Mouse (Mus musculus) C2C12 (cell line): ENCODE measurements at regions not wholly inside any gene's neighbourhood (a gene's known extent, or its start where the extent isn't known, plus 50 kb on each side); places are given as distances from the start of the nearest gene placed in this dataset.

Experiments
- CEBPB ChIP-seq: IDR thresholded peaks from one replicate; pipeline ENCODE4 v1.6.1; 2011; ENCODE audit warnings: low read depth, mild to moderate bottlenecking, control low read depth, moderate library complexity
- CTCF ChIP-seq: IDR thresholded peaks from one replicate; pipeline ENCODE4 v1.5.1; 2011; ENCODE audit not compliant: control insufficient read depth, insufficient read depth, insufficient read length
- MAX ChIP-seq: IDR thresholded peaks from one replicate; pipeline ENCODE4 v1.6.1; 2011; ENCODE audit warnings: mild to moderate bottlenecking, control low read depth
- MYOD1 ChIP-seq: IDR thresholded peaks from one replicate; pipeline ENCODE4 v1.6.1; 2011; ENCODE audit warnings: low read depth; ENCODE audit not compliant: control insufficient read depth, insufficient read length

GRCm38 (mm10) chr14:109261990-109262389, 348.0 kb upstream of the Slitrk1 start:
- TF ChIP-seq CTCF, result no peak
- no peak for TF ChIP-seq MYOD1
- TF ChIP-seq MAX, result no peak
- TF ChIP-seq CEBPB, result no peak
